Mouse (Mus musculus): ENCODE data around the gene Tectb.
"Not testable (repeated sequence)": the region's sequence is repeated elsewhere in the genome, so short reads cannot be mapped to it uniquely, and the experiment has no call there.

Tectb gene

GRCm38 (mm10) chr19:55166741-55167140 lies 13.8 kb upstream of the Tectb start:
- no peak for DNase-seq

GRCm38 (mm10) chr19:55167741-55168140 lies 12.8 kb upstream of the Tectb start:
- DNase-seq, result no peak

- no peak for DNase-seq
Observed at GRCm38 (mm10) chr19:55168360-55168759, 12.2 kb upstream of the Tectb start.

- not testable (repeated sequence) for DNase-seq
Observed at GRCm38 (mm10) chr19:55169236-55169729, 11.2 kb upstream of the Tectb start.

GRCm38 (mm10) chr19:55170399-55170798 lies 10.1 kb upstream of the Tectb start:
- DNase-seq, result no peak

DNA sequence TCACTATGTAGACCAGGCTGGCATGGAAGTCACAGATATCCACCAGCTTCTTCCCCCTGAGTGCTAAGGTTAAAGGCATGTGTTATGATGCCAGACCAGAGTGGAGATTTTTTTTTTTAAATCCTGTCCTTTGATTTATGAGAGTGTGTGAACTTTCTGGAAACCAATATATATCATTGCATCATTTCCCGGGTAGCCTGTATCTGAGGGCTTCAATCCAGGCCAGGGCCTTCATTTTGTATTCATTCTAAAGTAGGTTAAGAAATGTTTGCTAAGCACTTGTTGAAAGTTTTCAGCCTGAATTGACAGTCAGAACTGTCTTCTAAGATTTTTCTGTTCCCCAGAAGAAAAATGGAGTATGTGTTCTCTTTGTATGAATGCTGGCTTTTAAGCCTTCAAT lies 8.9 kb upstream of the Tectb start:
- DNase-seq, result no peak

GRCm38 (mm10) chr19:55177143-55177542 lies 3.4 kb upstream of the Tectb start:
- peak; percentile 11 for DNase-seq

- DNase-seq, result peak; percentile 8
Observed at GRCm38 (mm10) chr19:55184442-55184841, 3.9 kb downstream of the Tectb start.

DNA sequence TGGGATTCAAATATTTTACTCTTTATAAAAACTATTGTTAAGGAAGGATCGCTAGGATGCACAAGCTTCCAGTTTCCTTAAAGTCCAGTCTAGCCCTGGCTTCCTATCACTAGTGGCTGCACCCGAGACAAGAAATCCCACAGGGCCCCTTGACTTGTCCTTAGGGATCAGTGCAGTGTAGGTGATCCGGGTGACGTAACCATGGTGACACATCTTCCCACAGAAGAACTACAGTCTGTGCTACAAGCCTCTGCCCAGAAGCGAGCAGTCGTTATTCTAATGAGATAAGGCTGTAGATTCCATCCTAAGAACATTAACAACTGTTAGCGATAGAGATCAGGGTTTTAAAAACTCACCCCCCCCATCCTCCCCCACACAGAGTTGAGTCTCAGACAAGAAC lies 4.5 kb downstream of the Tectb start:
- DNase-seq, result no peak

DNA sequence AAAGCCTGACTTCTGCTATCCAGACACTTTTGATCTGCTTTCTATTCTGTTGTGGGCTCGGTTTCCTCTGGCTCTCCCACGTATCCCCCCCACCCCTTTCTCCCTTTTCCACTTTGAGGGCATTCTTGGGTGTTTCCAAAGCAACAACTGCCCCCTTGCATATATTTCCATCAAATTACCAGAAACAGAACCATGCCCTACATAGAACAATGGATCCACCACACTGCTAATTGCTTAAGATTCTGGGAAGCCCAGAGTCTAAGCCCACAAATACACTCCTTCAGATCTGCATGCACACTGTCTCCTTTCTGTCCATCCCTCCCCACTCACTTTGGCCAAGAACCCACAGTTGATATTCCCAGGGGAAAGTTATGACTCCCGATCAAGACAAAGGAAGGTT lies 5.1 kb downstream of the Tectb start:
- peak; percentile 17 for DNase-seq

- no peak for DNase-seq
Observed at GRCm38 (mm10) chr19:55190065-55190464, 9.5 kb downstream of the Tectb start.

- DNase-seq, result no peak
Observed at GRCm38 (mm10) chr19:55191596-55191995, 11.1 kb downstream of the Tectb start.

DNA sequence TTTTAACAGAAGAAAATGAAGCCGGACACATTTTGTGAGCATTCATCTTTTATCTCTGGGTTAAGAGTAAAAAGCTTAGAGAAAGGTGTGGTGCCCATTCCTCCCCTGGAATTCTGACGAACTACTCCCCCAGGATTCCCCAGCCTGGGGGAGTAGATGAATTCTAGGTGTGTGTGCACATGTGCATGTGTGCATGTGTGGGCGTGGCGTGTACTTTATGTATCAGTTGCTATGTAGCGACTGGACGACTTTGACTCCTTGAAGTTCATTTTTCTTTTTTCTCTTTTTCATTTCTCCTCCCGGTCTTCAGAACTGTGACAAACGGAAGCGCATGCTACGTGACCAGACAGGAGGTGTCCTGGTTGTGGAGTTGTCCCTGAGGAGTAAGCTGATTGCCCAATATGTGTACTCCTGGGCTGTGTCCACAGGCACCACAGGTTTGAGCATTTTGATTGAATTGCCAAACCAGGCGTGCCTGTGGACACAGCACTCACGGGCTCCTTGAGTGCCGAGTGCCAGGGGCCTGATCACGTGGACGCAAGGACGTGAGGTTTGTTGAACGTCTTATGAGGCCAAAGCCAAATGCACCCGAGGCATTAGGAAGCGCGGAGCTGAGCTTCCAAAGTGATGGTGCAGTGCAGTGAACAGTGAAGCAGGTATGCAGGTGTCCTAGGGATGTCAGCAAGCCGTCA lies 11.9 kb downstream of the Tectb start:
- DNase-seq, result no peak

GRCm38 (mm10) chr19:55193717-55194394 lies 13.3 kb downstream of the Tectb start:
- no peak for DNase-seq

GRCm38 (mm10) chr19:55194520-55195170 lies 14.1 kb downstream of the Tectb start:
- DNase-seq, result no peak

GRCm38 (mm10) chr19:55195574-55195973 lies 15.0 kb downstream of the Tectb start:
- DNase-seq, result no peak

- peak; percentile 27 for DNase-seq
Observed at GRCm38 (mm10) chr19:55198303-55198702, 17.8 kb downstream of the Tectb start.

DNA sequence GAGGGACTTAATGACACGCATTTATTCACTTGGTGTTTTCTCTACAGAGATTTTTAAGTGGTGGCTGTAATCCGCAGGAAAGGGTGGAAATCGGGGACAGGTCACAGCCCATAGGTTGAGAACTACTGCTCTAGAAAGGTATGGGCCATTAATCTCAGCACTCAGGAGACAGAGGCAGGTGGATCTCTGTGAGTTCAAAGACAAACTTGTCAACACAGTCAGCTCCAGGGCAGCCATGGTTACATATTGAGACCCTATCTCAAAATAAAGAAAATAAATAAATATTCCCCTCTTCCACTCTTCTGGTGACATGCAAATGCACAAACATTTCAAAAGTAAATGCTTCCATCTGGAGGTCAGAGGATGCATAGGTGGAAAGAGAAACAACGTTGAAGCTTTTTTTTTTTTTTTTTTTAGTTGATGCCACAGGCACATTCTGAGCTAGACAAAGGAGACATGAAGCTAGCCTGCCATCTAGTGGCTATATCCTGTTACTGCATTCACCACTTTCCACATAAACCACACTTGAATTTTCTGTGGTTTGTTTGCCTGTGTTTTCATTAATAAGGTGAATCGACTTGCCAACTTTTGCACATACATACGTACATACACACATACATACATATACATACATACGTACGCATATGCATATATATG lies 26.1 kb downstream of the Tectb start:
- DNase-seq, result peak; percentile 59

GRCm38 (mm10) chr19:55207205-55207604 lies 26.7 kb downstream of the Tectb start:
- DNase-seq, result no peak

DNA sequence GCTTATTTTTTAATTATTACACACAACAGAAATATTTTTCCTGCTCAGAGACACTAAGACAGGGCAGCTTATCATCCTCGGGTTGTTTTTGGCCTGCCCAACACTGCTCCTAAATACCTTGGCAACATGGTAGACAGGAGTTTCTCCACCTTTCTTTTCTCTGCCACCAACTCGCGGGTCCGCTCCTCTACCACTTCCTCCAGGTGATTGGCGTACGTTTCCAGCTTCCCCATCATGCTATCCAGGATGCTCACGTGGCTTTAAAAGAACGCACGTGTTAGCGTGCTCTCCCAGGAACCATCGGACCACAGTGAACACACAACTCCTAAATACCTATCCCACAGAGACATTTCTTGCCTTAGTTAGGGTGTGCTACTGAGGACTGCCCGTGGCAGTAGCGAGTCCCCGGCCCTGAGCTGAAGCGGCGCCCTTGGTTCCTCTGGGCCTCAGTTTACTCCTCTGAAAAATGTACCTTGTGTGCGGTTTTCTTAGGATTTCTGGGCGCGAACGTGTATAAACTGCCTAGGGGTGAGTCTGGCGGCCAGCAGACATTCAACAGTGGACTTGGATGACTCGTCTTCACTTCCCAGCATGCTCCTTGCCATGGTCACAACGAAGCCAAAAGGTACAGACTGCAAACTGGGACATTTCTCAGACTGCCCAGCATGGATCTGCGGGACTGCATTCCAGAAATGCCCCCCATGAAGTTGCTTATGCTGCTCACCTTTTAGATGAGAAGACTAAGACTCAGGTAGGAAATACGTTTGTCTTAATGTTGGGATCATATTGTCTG lies 27.4 kb downstream of the Tectb start:
- DNase-seq, result no peak

GRCm38 (mm10) chr19:55208654-55209053 lies 28.1 kb downstream of the Tectb start:
- no peak for DNase-seq

- no peak for DNase-seq
Observed at GRCm38 (mm10) chr19:55209084-55209483, 28.6 kb downstream of the Tectb start.

- DNase-seq, result no peak
Observed at GRCm38 (mm10) chr19:55211698-55212097, 31.2 kb downstream of the Tectb start.
